ENCODE assay signal across 16 mouse cellular contexts in the genomic region with DNA sequence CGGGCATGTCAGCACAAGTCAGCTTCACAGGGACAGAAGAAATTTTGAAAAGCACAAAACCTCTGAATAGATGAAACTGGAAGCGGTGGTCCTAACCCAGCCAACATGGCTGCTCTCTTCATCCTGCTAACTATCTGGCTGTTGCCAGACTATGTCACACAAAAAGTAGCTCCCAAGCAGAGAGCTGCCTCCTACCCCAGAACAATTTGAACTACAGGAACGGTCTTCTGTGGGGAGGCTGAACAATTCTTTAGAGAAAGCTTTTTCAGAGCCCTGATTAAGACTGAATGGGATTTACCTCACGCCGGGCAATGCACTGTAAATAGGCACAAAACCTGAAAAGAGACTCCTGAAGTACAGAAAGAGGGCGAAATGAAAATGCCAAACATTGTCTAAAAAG.
DNase-seq lines count a peak whose midpoint lies in the region; ATAC-seq and TF ChIP-seq lines count a peak whose summit lies in the region.
"Had no signal": no experiment of that assay in that cellular context is flagged by ENCODE, and none has a peak within 500 bp of the region (broad histone marks: within the 10 kb centered on the region; RNA-seq: fewer than 3 reads in every experiment).

No protein-coding gene starts in this region.

- H3K27ac ChIP-seq in kidney, embryonic 15.5 days, result 0 out of 2 replicates have a peak overlapping the region, but pooled peaks have one; percentile 14
- H3K27ac ChIP-seq in embryonic facial prominence, embryonic 13.5 days, result peak overlapping the region; percentile 69
- H3K27ac ChIP-seq in forebrain, embryonic 12.5 days, result peak overlapping the region; percentile 62
- H3K27ac ChIP-seq in midbrain, embryonic 14.5 days (replicated peaks; ENCODE audit: low read depth, low read length), result 0 out of 2 replicates have a peak overlapping the region, but pooled peaks have one; percentile 37
- no peak overlapping the region for H3K27ac ChIP-seq in liver, postnatal 0 days (ENCODE audit: low read depth)
- H3K27ac ChIP-seq: left cerebral cortex, adult 2 months; macrophage had no signal

- H3K4me1 ChIP-seq in kidney, embryonic 15.5 days, result peaks cover 23% of the 10 kb centered on the region
- peaks cover 14% of the 10 kb centered on the region; the same call in 1 of the 2 replicates for H3K4me1 ChIP-seq in embryonic facial prominence, embryonic 13.5 days
- H3K4me1 ChIP-seq in forebrain, embryonic 12.5 days, result peaks cover 13% of the 10 kb centered on the region
- no peaks in the 10 kb centered on the region for H3K4me1 ChIP-seq in midbrain, embryonic 14.5 days (ENCODE audit: control insufficient read depth, insufficient read depth, low read length)
- H3K4me1 ChIP-seq in liver, postnatal 0 days (ENCODE audit: insufficient read depth), result peaks cover 2% of the 10 kb centered on the region; the same call in 1 of the 2 replicates

- no peak for DNase-seq in kidney, postnatal 25 days
- DNase-seq in midbrain, embryonic 14.5 days, result no peak
- no peak for DNase-seq in liver, postnatal 0 days
- DNase-seq in MN1 (ENCODE audit: low spot score), result no peak
- DNase-seq: cerebellum, postnatal 14 days; heart, postnatal 10 days; kidney, postnatal 14 days; thymus, adult 2 months had no signal

- no peak overlapping the region for H3K9ac ChIP-seq in kidney, embryonic 15.5 days
- H3K9ac ChIP-seq in embryonic facial prominence, embryonic 13.5 days, result no peak overlapping the region
- no peak overlapping the region for H3K9ac ChIP-seq in forebrain, embryonic 12.5 days
- no peak overlapping the region for H3K9ac ChIP-seq in midbrain, embryonic 14.5 days (replicated peaks; ENCODE audit: low read length)
- H3K9ac ChIP-seq in liver, postnatal 0 days (replicated peaks), result no peak overlapping the region

- no peak overlapping the region for H3K4me2 ChIP-seq in kidney, embryonic 15.5 days
- no peak overlapping the region for H3K4me2 ChIP-seq in embryonic facial prominence, embryonic 13.5 days
- no peak overlapping the region; the same call in 1 of the 2 replicates for H3K4me2 ChIP-seq in forebrain, embryonic 12.5 days
- no peak overlapping the region for H3K4me2 ChIP-seq in midbrain, embryonic 14.5 days (ENCODE audit: low read length)
- H3K4me2 ChIP-seq in liver, postnatal 0 days (ENCODE audit: low read depth, low read length), result no peak overlapping the region
- H3K4me2 ChIP-seq: liver, embryonic 11.5 days had no signal

- H3K27me3 ChIP-seq in kidney, embryonic 15.5 days, result no peaks in the 10 kb centered on the region
- H3K27me3 ChIP-seq in embryonic facial prominence, embryonic 13.5 days, result no peaks in the 10 kb centered on the region
- no peaks in the 10 kb centered on the region for H3K27me3 ChIP-seq in forebrain, embryonic 12.5 days
- no peaks in the 10 kb centered on the region for H3K27me3 ChIP-seq in midbrain, embryonic 14.5 days (ENCODE audit: control insufficient read depth, insufficient read depth, low read length)
- H3K27me3 ChIP-seq in liver, postnatal 0 days (ENCODE audit: insufficient read depth, low read length), result no peaks in the 10 kb centered on the region
- H3K27me3 ChIP-seq: CH12.LX, Patski had no signal

- no peak overlapping the region for H3K4me3 ChIP-seq in kidney, embryonic 15.5 days (replicated peaks)
- no peak overlapping the region for H3K4me3 ChIP-seq in embryonic facial prominence, embryonic 13.5 days
- H3K4me3 ChIP-seq in forebrain, embryonic 12.5 days (replicated peaks), result no peak overlapping the region
- H3K4me3 ChIP-seq in midbrain, embryonic 14.5 days (replicated peaks; ENCODE audit: low read depth, low read length), result no peak overlapping the region
- no peak overlapping the region for H3K4me3 ChIP-seq in liver, postnatal 0 days (ENCODE audit: low read depth, low read length)
- H3K4me3 ChIP-seq: left cerebral cortex, adult 2 months had no signal

- no peak for TF ChIP-seq EP300 in liver, postnatal 0 days (IDR thresholded peaks at IDR 0.05; ENCODE audit: low read depth)

- ATAC-seq in kidney, embryonic 15.5 days (replicated peaks; ENCODE audit: low FRiP score), result no peak
- no peak for ATAC-seq in embryonic facial prominence, embryonic 13.5 days (ENCODE audit: insufficient number of reproducible peaks, insufficient read depth, low FRiP score, low TSS enrichment, low read depth)
- peak; percentile 54; the same call in 1 of the 2 replicates for ATAC-seq in forebrain, embryonic 12.5 days (ENCODE audit: low FRiP score)
- ATAC-seq in midbrain, embryonic 14.5 days (ENCODE audit: low FRiP score, low TSS enrichment), result no peak
- ATAC-seq in liver, postnatal 0 days, result no peak
- ATAC-seq: Patski had no signal

- H3K9me3 ChIP-seq in kidney, embryonic 15.5 days (replicated peaks), result no peaks in the 10 kb centered on the region
- H3K9me3 ChIP-seq in embryonic facial prominence, embryonic 13.5 days, result no peaks in the 10 kb centered on the region
- no peaks in the 10 kb centered on the region for H3K9me3 ChIP-seq in forebrain, embryonic 12.5 days
- H3K9me3 ChIP-seq in midbrain, embryonic 14.5 days (ENCODE audit: control insufficient read depth, low read length), result no peaks in the 10 kb centered on the region
- H3K9me3 ChIP-seq in liver, postnatal 0 days (ENCODE audit: low read length), result no peaks in the 10 kb centered on the region

- TF ChIP-seq CTCF in liver, postnatal 0 days (IDR thresholded peaks at IDR 0.05; ENCODE audit: low read depth), result no peak

- 81% methylated on average over 6 of the region's 6 CpGs for WGBS in kidney, embryonic 15.5 days
- WGBS in embryonic facial prominence, embryonic 13.5 days, result 68% methylated on average over 6 of the region's 6 CpGs
- 14% methylated on average over 6 of the region's 6 CpGs for WGBS in forebrain, embryonic 12.5 days
- 28% methylated on average over 6 of the region's 6 CpGs for WGBS in midbrain, embryonic 14.5 days
- WGBS in liver, postnatal 0 days (ENCODE audit: insufficient replicate concordance), result 72% methylated on average over 6 of the region's 6 CpGs

- H3K36me3 ChIP-seq in kidney, embryonic 15.5 days, result no peaks in the 10 kb centered on the region
- 0 out of 2 replicates have a peak, but pooled peaks cover 3% of the 10 kb centered on the region for H3K36me3 ChIP-seq in embryonic facial prominence, embryonic 13.5 days
- H3K36me3 ChIP-seq in forebrain, embryonic 12.5 days (replicated peaks), result no peaks in the 10 kb centered on the region
- no peaks in the 10 kb centered on the region for H3K36me3 ChIP-seq in midbrain, embryonic 14.5 days (ENCODE audit: control insufficient read depth, insufficient read depth, low read length)
- H3K36me3 ChIP-seq in liver, postnatal 0 days (replicated peaks; ENCODE audit: insufficient read depth, low read length), result no peaks in the 10 kb centered on the region
